Mouse (Mus musculus) megakaryocyte progenitor cell, adult 5-6 weeks (primary cell): ENCODE measurements at regions not wholly inside any gene's neighbourhood (a gene's known extent, or its start where the extent isn't known, plus 50 kb on each side); places are given as distances from the start of the nearest gene placed in this dataset.

ENCODE experiments used
- ATAC-seq: replicated peaks from 2 replicates; pipeline ENCODE4 v1.8.0; 2016; ENCODE audit warnings: mild to moderate bottlenecking, moderate TSS enrichment, inconsistent platforms; ENCODE audit not compliant: poor library complexity

GRCm38 (mm10) chr2:74014201-74014600 is 103.1 kb upstream of the Atp5g3 start:
- no peak for ATAC-seq

GRCm38 (mm10) chr2:73998531-73998930 is 87.4 kb upstream of the Atp5g3 start:
- 0 out of 2 replicates have a peak, but pooled peaks have one; percentile 34 for ATAC-seq

- no peak for ATAC-seq
Measured at GRCm38 (mm10) chr2:73996986-73997385, 85.9 kb upstream of the Atp5g3 start.

- ATAC-seq = no peak
Measured at GRCm38 (mm10) chr2:73991818-73992217, 80.7 kb upstream of the Atp5g3 start.

GRCm38 (mm10) chr2:73987441-73988105 is 76.4 kb upstream of the Atp5g3 start:
- no peak for ATAC-seq

- ATAC-seq = no peak
Measured at GRCm38 (mm10) chr2:73985911-73986250, 74.8 kb upstream of the Atp5g3 start.

- no peak for ATAC-seq
Measured at GRCm38 (mm10) chr2:73985238-73985910, 74.2 kb upstream of the Atp5g3 start.

GRCm38 (mm10) chr2:73983166-73983565 is 72.0 kb upstream of the Atp5g3 start:
- no peak for ATAC-seq

GRCm38 (mm10) chr2:73978072-73978471 is 66.9 kb upstream of the Atp5g3 start:
- no peak for ATAC-seq

- ATAC-seq = peak; percentile 50; the same call in 1 of the 2 replicates
Measured at GRCm38 (mm10) chr2:73973774-73974173, 62.6 kb upstream of the Atp5g3 start.

- no peak for ATAC-seq
Measured at GRCm38 (mm10) chr2:73967618-73968017, 56.5 kb upstream of the Atp5g3 start.

- no peak; the same call in 1 of the 2 replicates for ATAC-seq
Measured at GRCm38 (mm10) chr2:73965595-73965994, 54.5 kb upstream of the Atp5g3 start.
